Mouse (Mus musculus) adrenal gland, postnatal 4 days (tissue): ENCODE results near the gene Wnt4. TPM values are rescaled to one million over a fixed set of nuclear protein-coding genes. Genes with fewer than 3 reads are reported as not detected.
A peak's percentile ranks its signal among the peaks of the same experiment; 100 is the strongest.

Source experiments
- DNase-seq, 2 experiments: peaks; one replicate each; pipeline ENCODE4 v3.0.0; 2021 to 2022; ENCODE audit warnings: low spot score in 2 of 2, mixed read lengths in 2 of 2
- total RNA-seq, 2 experiments: library from RNA; stranded (reverse); gene quantifications; 2 replicates each; pipeline ENCODE4 v1.2.3; 2021

Wnt4 gene
- total RNA-seq, 2 experiments from 2014 or later, result 68.5 to 70.1 TPM

DNA sequence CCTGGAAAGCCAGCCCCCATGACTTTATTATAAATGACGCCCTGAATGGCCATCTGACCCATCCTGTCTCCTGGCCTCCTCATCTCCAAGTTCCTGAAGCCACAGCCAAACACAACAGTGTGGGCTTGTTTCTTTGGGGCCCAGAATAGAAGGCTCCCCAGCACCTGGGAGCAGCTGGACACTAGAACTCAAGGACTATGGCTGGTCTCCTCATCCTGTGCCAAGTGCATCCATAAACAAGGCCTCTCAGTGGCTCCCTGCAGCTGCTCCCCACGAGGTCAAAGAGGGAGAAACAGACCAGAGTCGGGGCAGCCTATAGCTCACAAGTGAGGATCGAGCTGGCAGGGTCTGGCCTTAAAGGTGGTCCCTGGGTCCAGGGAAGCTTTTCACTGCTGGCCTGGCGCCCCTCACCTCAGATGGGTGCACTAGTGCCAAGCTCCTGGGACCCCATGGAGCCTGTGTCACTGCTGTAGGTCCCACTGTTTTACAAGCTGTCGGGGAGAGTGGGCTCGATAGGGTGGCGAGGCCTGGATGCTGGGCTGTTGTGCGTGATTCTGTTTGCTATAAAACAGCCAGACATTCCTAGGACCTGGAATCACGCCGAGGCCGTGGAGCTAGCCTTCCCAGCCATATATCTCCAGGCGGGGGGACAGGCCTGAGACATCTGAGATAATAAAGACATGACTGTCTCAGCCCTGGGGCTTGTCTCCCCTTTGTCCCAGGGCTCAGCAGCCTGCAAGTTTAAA lies 28.7 kb downstream of the Wnt4 start:
- DNase-seq, result no peak

DNA sequence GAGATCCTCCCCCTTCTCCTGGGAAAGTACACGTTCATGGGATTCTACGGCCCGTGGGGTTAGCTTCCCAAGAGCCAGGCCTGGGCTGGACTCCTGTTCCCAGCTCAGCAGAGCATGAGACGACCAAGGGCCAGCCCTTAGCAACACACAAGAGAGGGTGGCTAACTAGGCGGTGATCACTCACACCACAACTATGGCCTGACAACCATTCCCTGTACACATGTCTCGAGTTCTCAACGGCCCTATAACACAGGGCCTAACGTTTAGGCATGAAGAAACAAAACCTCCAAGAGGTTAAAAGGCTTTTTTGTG lies 29.2 kb downstream of the Wnt4 start:
- peak in 1 of 2 experiments; percentile 2 for DNase-seq

DNA sequence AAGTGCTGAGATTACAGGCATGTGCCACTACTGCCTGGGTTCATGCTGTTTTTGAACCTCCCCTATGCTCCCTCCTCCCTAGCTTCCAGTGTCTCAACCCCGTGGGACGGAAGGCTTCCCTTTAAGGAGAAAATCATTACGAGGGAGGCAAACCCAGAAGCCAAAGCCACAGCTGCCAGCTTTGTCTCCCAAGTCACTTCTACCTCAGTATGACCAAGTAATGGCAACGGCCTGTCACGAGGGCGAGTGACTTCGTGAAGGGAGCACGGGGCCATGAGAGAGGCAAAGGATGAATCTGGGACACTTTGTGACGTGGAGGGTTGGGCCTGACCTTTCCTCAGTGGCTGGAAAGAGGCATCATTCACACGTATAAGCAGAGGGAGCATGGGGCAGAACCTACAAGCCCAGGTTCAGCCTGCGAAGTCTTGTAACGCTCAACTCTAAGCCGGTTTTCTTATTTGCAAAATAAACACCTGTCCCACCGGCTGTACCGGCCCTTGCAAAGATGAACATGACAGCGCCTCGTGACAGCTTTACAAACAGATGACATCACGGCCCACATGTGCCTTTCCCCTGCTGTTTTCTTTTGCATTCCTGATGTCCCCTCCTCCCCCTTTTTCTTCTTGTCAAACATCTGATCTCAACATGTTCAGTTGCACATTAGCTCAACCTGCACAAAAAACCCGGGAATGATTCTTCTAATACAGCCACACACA lies 29.9 kb downstream of the Wnt4 start:
- no peak for DNase-seq

DNA sequence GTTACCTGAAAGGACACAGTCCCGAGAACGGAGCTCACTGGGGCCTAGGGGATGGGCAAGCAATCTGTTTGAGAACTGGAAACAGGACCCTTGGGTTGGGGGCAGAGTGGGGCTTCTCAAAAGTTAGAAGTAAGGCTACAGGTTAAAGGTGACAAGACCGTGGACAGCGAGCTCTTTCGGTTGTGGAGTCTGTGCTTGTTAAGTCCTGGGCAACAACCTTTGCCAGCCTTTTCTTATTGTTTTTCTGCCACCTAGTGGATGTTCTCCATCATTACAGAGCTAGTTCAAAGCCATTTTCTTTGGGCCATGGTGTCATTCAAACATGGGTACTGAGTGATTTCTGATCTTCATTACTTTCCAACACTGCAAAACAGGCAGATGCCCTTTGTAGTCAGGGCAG lies 31.1 kb downstream of the Wnt4 start:
- no peak for DNase-seq

GRCm38 (mm10) chr4:137313511-137313910 lies 36.2 kb downstream of the Wnt4 start:
- DNase-seq, result no peak

- no peak for DNase-seq
Observed at GRCm38 (mm10) chr4:137314561-137314960, 37.3 kb downstream of the Wnt4 start.

DNA sequence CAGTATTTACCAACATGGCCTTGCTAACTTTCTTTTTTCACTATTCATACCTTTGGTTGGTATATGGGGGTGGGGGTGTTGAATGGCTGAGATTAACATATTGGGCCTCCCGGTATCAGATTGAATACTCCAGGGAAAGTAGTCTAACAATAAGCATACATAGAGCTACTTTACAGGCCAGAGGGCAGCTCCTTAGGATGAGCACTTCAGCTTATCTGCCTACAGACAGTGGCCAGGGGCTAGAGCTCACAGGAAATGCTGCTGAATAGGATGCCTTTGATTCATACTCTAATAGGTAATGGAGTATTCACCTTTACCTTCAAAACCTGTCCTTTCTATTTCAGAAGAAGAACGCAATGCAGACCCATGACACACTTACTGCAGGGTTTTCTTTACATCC lies 37.8 kb downstream of the Wnt4 start:
- DNase-seq, result no peak

GRCm38 (mm10) chr4:137316027-137316770 lies 38.9 kb downstream of the Wnt4 start:
- DNase-seq, result no peak

GRCm38 (mm10) chr4:137324926-137325325 lies 47.6 kb downstream of the Wnt4 start:
- no peak for DNase-seq

- no peak for DNase-seq
Observed at GRCm38 (mm10) chr4:137326494-137326893, 49.2 kb downstream of the Wnt4 start.

GRCm38 (mm10) chr4:137332051-137332450 lies 54.8 kb downstream of the Wnt4 start:
- DNase-seq, result no peak

DNA sequence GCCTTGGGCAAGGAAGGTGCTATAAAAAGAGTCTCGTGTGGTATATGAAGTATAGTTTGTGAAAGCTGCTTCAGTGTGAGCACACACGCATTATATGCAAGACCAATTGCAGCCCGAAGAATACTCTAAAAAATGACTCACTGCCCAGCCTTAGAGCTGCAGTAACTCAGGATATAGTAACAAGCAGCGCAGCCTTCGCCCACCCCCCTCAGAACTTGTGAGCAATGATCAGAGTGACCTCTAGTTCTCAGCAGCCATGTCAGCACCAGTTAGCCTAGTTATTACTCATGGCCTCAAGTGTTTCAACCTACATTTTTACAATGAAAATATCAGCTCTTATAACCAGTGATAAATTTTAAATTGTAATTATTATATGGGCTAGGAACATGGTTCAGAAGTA lies 59.2 kb downstream of the Wnt4 start:
- DNase-seq, result no peak

DNA sequence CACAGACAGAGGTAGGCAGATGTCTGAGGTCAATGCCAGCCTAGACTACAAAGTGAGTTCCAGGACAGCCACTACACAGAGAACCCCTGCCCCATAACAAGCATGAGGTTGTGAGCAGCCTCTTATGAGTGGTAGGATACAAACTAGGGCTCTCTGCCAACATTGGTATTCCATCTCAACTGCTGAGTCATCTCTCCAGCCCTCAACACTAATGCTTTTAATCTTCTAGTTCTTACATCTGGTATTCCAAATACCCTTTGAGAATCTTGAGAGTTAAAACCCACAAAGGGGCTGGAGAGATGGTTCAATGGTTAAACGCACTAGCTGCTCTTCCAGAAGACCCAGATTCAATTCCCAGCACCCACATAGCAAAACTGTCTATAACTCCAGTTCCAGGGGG lies 62.1 kb downstream of the Wnt4 start:
- no peak for DNase-seq

GRCm38 (mm10) chr4:137342816-137343215 lies 65.5 kb downstream of the Wnt4 start:
- no peak for DNase-seq

GRCm38 (mm10) chr4:137345112-137345511 lies 67.8 kb downstream of the Wnt4 start:
- DNase-seq, result no peak

GRCm38 (mm10) chr4:137345790-137346189 lies 68.5 kb downstream of the Wnt4 start:
- no peak for DNase-seq

Other genes with a start within 250 kb of the Wnt4 start
- 1 to 10 TPM; 6.6 to 9.9 TPM for gene Zbtb40, start 228.7 kb upstream of the Wnt4 start, total RNA-seq
- 100 to 1,000 TPM; 407 to 413 TPM for gene Cdc42, start 80.2 kb downstream of the Wnt4 start, total RNA-seq
- gene Cela3a, start 132.3 kb downstream of the Wnt4 start, total RNA-seq, result 1 to 10 TPM in 1 of 2 experiments, not detected in 1; 8.3 TPM
- 100 to 1,000 TPM in 1 of 2 experiments, not detected in 1; 918 TPM for gene Cela3b, start 153.1 kb downstream of the Wnt4 start, total RNA-seq
- not detected for gene 1700013G24Rik, start 175.8 kb downstream of the Wnt4 start, total RNA-seq
- gene Hspg2, start 191.3 kb downstream of the Wnt4 start, total RNA-seq, result 100 to 1,000 TPM; 170 to 191 TPM